Mouse (Mus musculus) erythroid progenitor cell, adult 5-6 weeks (primary cell): ENCODE measurements around the gene Cul9. TPM values are rescaled to one million over a fixed set of nuclear protein-coding genes. Genes with fewer than 3 reads are reported as not detected.

ENCODE experiments used
- ATAC-seq: replicated peaks from 2 replicates; pipeline ENCODE4 v1.8.0; 2016; ENCODE audit warnings: moderate number of reproducible peaks, mild to moderate bottlenecking, moderate TSS enrichment, inconsistent platforms; ENCODE audit not compliant: poor library complexity, low FRiP score, severe bottlenecking
- total RNA-seq, 2 experiments: library from RNA; stranded (forward) in 1 of 2; stranded (reverse) in 1 of 2; fragments of 150-400 nt in 1 of 2; fragments of 186-747, 209-891 nt in 1 of 2; gene quantifications; 2 replicates each; pipeline versions ENCODE4 v1.2.3 to v1.2.4; 2015 to 2017; ENCODE audit warnings: low replicate concordance in 2 of 2

Cul9 gene
- total RNA-seq, 2 experiments from 2014 or later: 0.42 TPM; not detected in 1

GRCm38 (mm10) chr17:46458439-46458838 is 87.7 kb downstream of the Cul9 start:
- no peak for ATAC-seq

GRCm38 (mm10) chr17:46457791-46458190 is 88.4 kb downstream of the Cul9 start:
- no peak for ATAC-seq

GRCm38 (mm10) chr17:46455110-46455691 is 91.0 kb downstream of the Cul9 start:
- ATAC-seq: no peak

GRCm38 (mm10) chr17:46454539-46454938 is 91.6 kb downstream of the Cul9 start:
- ATAC-seq: no peak

DNA sequence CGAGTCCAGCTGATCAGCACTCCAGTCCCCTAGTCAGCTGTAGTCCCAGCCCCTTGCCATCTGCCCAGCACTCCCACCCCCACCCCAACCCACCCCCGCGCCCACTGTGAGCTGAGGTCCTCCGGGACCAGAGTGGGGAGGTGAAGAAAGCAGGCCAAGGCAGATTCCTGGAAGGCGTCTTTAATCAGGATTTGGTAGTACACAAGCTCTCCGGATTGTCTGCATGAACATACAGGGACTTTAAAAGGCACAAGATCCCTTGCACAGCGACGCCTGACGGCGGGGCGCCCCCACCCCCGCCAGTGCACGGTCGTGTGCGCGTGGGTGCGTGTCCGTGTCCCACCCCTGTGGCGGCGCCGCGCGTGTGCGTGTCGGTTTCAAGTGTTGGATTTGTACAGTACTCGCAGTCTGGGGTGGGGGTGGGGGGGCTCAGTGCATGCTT is 92.2 kb downstream of the Cul9 start:
- no peak for ATAC-seq

DNA sequence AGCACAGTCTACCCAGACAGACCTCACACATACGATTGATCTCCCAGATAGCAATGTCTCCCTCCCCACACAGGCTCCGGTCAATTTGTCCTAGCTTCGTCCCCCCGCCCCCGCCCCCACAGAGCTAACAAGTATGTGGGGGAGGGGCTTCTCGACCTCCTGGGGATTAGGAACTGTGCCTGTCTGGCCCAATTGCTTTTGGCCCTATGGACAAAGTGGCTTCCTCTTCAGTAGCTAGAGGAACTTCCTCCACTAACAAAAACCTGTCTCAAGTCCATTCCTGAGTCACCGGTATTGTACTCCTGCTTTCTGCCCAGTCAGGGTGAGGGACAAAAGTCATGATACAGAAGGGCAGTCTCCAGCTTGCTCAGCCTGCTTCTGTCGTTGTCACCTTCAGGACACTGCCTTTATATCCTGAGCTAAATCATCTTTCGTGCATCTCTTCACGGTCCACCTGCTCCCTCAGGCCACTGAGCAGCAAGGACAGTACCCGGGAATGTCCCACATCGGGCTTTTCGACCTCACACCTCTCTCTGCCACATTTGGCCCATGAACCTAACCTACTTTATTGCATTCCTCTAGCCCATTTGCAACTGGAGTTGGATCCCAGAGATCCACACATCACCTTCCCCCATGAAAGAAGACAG is 92.8 kb downstream of the Cul9 start:
- no peak for ATAC-seq

GRCm38 (mm10) chr17:46452683-46453082 is 93.5 kb downstream of the Cul9 start:
- no peak for ATAC-seq

Other genes starting within 250 kb of the Cul9 start
- not detected in 2 replicates for gene Dlk2, start 249.0 kb downstream of the Cul9 start, total RNA-seq (2015; ENCODE audit: low replicate concordance)
- not detected in 2 replicates for gene Dlk2, start 249.0 kb downstream of the Cul9 start, total RNA-seq (2017; ENCODE audit: low replicate concordance)
- not detected in 2 replicates for gene Abcc10, start 218.0 kb downstream of the Cul9 start, total RNA-seq (2015; ENCODE audit: low replicate concordance)
- gene Abcc10, start 218.0 kb downstream of the Cul9 start, total RNA-seq (2017; ENCODE audit: low replicate concordance): 0.53 TPM in 1 of 2 replicates, not detected in the other
- gene Zfp318, start 162.7 kb downstream of the Cul9 start, total RNA-seq (2015; ENCODE audit: low replicate concordance): 0.72 and 8.8 TPM in 2 replicates
- gene Zfp318, start 162.7 kb downstream of the Cul9 start, total RNA-seq (2017; ENCODE audit: low replicate concordance): 3.3 and 10.1 TPM in 2 replicates
- not detected in 2 replicates for gene Crip3, start 117.5 kb downstream of the Cul9 start, total RNA-seq (2015; ENCODE audit: low replicate concordance)
- not detected in 2 replicates for gene Crip3, start 117.5 kb downstream of the Cul9 start, total RNA-seq (2017; ENCODE audit: low replicate concordance)
- not detected in 2 replicates for gene Slc22a7, start 107.9 kb downstream of the Cul9 start, total RNA-seq (2015; ENCODE audit: low replicate concordance)
- gene Slc22a7, start 107.9 kb downstream of the Cul9 start, total RNA-seq (2017; ENCODE audit: low replicate concordance): not detected in 2 replicates
- gene Ttbk1, start 58.7 kb downstream of the Cul9 start, total RNA-seq (2015; ENCODE audit: low replicate concordance): not detected in 2 replicates
- gene Ttbk1, start 58.7 kb downstream of the Cul9 start, total RNA-seq (2017; ENCODE audit: low replicate concordance): not detected in 2 replicates
- 3.8 and 5.0 TPM in 2 replicates for gene Dnph1, start 49.7 kb downstream of the Cul9 start, total RNA-seq (2015; ENCODE audit: low replicate concordance)
- 0.64 and 1.9 TPM in 2 replicates for gene Dnph1, start 49.7 kb downstream of the Cul9 start, total RNA-seq (2017; ENCODE audit: low replicate concordance)
- 12.2 and 23.8 TPM in 2 replicates for gene Srf, start 9.8 kb upstream of the Cul9 start, total RNA-seq (2015; ENCODE audit: low replicate concordance)
- gene Srf, start 9.8 kb upstream of the Cul9 start, total RNA-seq (2017; ENCODE audit: low replicate concordance): 7.2 and 9.9 TPM in 2 replicates
- not detected in 2 replicates for gene Ptk7, start 83.1 kb upstream of the Cul9 start, total RNA-seq (2015; ENCODE audit: low replicate concordance)
- gene Ptk7, start 83.1 kb upstream of the Cul9 start, total RNA-seq (2017; ENCODE audit: low replicate concordance): 0.30 TPM in 1 of 2 replicates, not detected in the other
- gene Klc4, start 99.6 kb upstream of the Cul9 start, total RNA-seq (2015; ENCODE audit: low replicate concordance): 1.3 and 2.9 TPM in 2 replicates
- gene Klc4, start 99.6 kb upstream of the Cul9 start, total RNA-seq (2017; ENCODE audit: low replicate concordance): 4.5 and 5.5 TPM in 2 replicates
- gene Mrpl2, start 99.8 kb upstream of the Cul9 start, total RNA-seq (2015; ENCODE audit: low replicate concordance): 5.8 and 10.9 TPM in 2 replicates
- 12.5 and 13.3 TPM in 2 replicates for gene Mrpl2, start 99.8 kb upstream of the Cul9 start, total RNA-seq (2017; ENCODE audit: low replicate concordance)
- 1.7 TPM in 1 of 2 replicates, not detected in the other for gene Cul7, start 103.9 kb upstream of the Cul9 start, total RNA-seq (2015; ENCODE audit: low replicate concordance)
- 0.30 and 0.39 TPM in 2 replicates for gene Cul7, start 103.9 kb upstream of the Cul9 start, total RNA-seq (2017; ENCODE audit: low replicate concordance)
- 2.5 TPM in 1 of 2 replicates, not detected in the other for gene Rrp36, start 128.0 kb upstream of the Cul9 start, total RNA-seq (2015; ENCODE audit: low replicate concordance)
- 8.6 and 23.7 TPM in 2 replicates for gene Rrp36, start 128.0 kb upstream of the Cul9 start, total RNA-seq (2017; ENCODE audit: low replicate concordance)
- 15.1 and 22.6 TPM in 2 replicates for gene Mea1, start 132.4 kb upstream of the Cul9 start, total RNA-seq (2015; ENCODE audit: low replicate concordance)
- gene Mea1, start 132.4 kb upstream of the Cul9 start, total RNA-seq (2017; ENCODE audit: low replicate concordance): 4.2 and 10.9 TPM in 2 replicates
- gene Klhdc3, start 134.5 kb upstream of the Cul9 start, total RNA-seq (2015; ENCODE audit: low replicate concordance): 16.9 and 23.1 TPM in 2 replicates
- gene Klhdc3, start 134.5 kb upstream of the Cul9 start, total RNA-seq (2017; ENCODE audit: low replicate concordance): 5.1 and 17.2 TPM in 2 replicates
- 15.1 and 18.4 TPM in 2 replicates for gene Ppp2r5d, start 158.7 kb upstream of the Cul9 start, total RNA-seq (2015; ENCODE audit: low replicate concordance)
- 17.1 and 22.8 TPM in 2 replicates for gene Ppp2r5d, start 158.7 kb upstream of the Cul9 start, total RNA-seq (2017; ENCODE audit: low replicate concordance)
- gene Pex6, start 165.1 kb upstream of the Cul9 start, total RNA-seq (2015; ENCODE audit: low replicate concordance): 1.1 TPM in 1 of 2 replicates, not detected in the other
- gene Pex6, start 165.1 kb upstream of the Cul9 start, total RNA-seq (2017; ENCODE audit: low replicate concordance): 1.8 and 4.2 TPM in 2 replicates
- gene Gnmt, start 182.8 kb upstream of the Cul9 start, total RNA-seq (2015; ENCODE audit: low replicate concordance): not detected in 2 replicates
- not detected in 2 replicates for gene Gnmt, start 182.8 kb upstream of the Cul9 start, total RNA-seq (2017; ENCODE audit: low replicate concordance)
- gene Cnpy3, start 205.8 kb upstream of the Cul9 start, total RNA-seq (2015; ENCODE audit: low replicate concordance): 3.4 and 3.6 TPM in 2 replicates
- 7.2 and 7.7 TPM in 2 replicates for gene Cnpy3, start 205.8 kb upstream of the Cul9 start, total RNA-seq (2017; ENCODE audit: low replicate concordance)
- not detected in 2 replicates for gene Ptcra, start 217.3 kb upstream of the Cul9 start, total RNA-seq (2015; ENCODE audit: low replicate concordance)
- gene Ptcra, start 217.3 kb upstream of the Cul9 start, total RNA-seq (2017; ENCODE audit: low replicate concordance): not detected in 2 replicates
- 7.2 and 15.1 TPM in 2 replicates for gene 2310039H08Rik, start 226.2 kb upstream of the Cul9 start, total RNA-seq (2015; ENCODE audit: low replicate concordance)
- gene 2310039H08Rik, start 226.2 kb upstream of the Cul9 start, total RNA-seq (2017; ENCODE audit: low replicate concordance): 1.8 and 4.2 TPM in 2 replicates
- 29.9 and 35.6 TPM in 2 replicates for gene Rpl7l1, start 236.3 kb upstream of the Cul9 start, total RNA-seq (2015; ENCODE audit: low replicate concordance)
- gene Rpl7l1, start 236.3 kb upstream of the Cul9 start, total RNA-seq (2017; ENCODE audit: low replicate concordance): 25.2 and 69.6 TPM in 2 replicates